Mouse (Mus musculus) embryonic facial prominence, embryonic 12.5 days (tissue): ENCODE results near the gene Fstl4. TPM values are rescaled to one million over a fixed set of nuclear protein-coding genes. Genes with fewer than 3 reads are reported as not detected.

Source experiments
- ATAC-seq: fragments of 200-750 bp; cut with Nextera tagmentation; 2 replicates; pipeline ENCODE4 v1.8.0; 2017; ENCODE audit not compliant: insufficient number of reproducible peaks, insufficient read depth, low FRiP score, low TSS enrichment
- H3K27ac ChIP-seq: fragments of 300-500 bp; sonication (generic); 2 replicates; pipeline ENCODE4 v1.5.1; 2016; ENCODE audit warnings: mild to moderate bottlenecking
- H3K27me3 ChIP-seq: fragments of 300-500 bp; sonication (generic); 2 replicates; pipeline ENCODE4 v1.6.1; 2016; ENCODE audit warnings: mild to moderate bottlenecking, moderate library complexity
- H3K36me3 ChIP-seq: fragments of 300-500 bp; sonication (generic); 2 replicates; pipeline ENCODE4 v1.6.1; 2016; ENCODE audit warnings: mild to moderate bottlenecking
- H3K4me1 ChIP-seq: fragments of 300-500 bp; sonication (generic); 2 replicates; pipeline ENCODE4 v1.6.1; 2016
- H3K4me2 ChIP-seq: fragments of 300-500 bp; sonication (generic); replicated peaks from 2 replicates; pipeline ENCODE4 v1.6.1; 2016; ENCODE audit warnings: mild to moderate bottlenecking, moderate library complexity
- H3K4me3 ChIP-seq: fragments of 300-500 bp; sonication (generic); 2 replicates; pipeline ENCODE4 v1.5.1; 2016; ENCODE audit warnings: mild to moderate bottlenecking
- H3K9ac ChIP-seq: fragments of 300-500 bp; sonication (generic); 2 replicates; pipeline ENCODE4 v1.6.1; 2016; ENCODE audit warnings: mild to moderate bottlenecking, moderate library complexity
- H3K9me3 ChIP-seq: fragments of 300-500 bp; sonication (generic); 2 replicates; pipeline ENCODE4 v1.6.1; 2016; ENCODE audit warnings: mild to moderate bottlenecking, moderate library complexity
- WGBS: fragments of 180-500 bp; shearing (Covaris S2); methylation state at CpG from one replicate; pipeline ENCODE4 v1.1.7; 2016; 5-methylcytosine and 5-hydroxymethylcytosine counted together
- polyA plus RNA-seq: library from polyadenylated mRNA; unstranded; fragments of >200 nt; fragmentation: Nextera tagmentation; extraction: Ambion mirVana; gene quantifications from 2 replicates; pipeline ENCODE4 v1.2.1, GENCODE M21; 2016

The Fstl4 gene
- polyA plus RNA-seq, 1 experiment from 2014 or later = 4.1 TPM

GRCm38 (mm10) chr11:53126660-53127059 lies 362.2 kb downstream of the Fstl4 start:
- Histone ChIP-seq H3K27me3 (no peaks in the 10 kb centered on the region), H3K4me1 (no peaks in the 10 kb centered on the region), H3K4me2 (no peak overlapping the region), H3K27ac (no peak overlapping the region), H3K9me3 (no peaks in the 10 kb centered on the region), H3K4me3 (no peak overlapping the region), H3K36me3 (no peaks in the 10 kb centered on the region), H3K9ac (no peak overlapping the region)
- WGBS = 72% methylated on average over 6 of the region's 6 CpGs
- no peak for ATAC-seq

GRCm38 (mm10) chr11:53128661-53129060 lies 364.2 kb downstream of the Fstl4 start:
- no peaks in the 10 kb centered on the region for H3K36me3 ChIP-seq
- WGBS = 66% methylated on average over 2 of the region's 2 CpGs
- no peak overlapping the region for H3K4me2 ChIP-seq
- H3K9me3 ChIP-seq = no peaks in the 10 kb centered on the region
- no peak overlapping the region for H3K27ac ChIP-seq
- no peak for ATAC-seq
- no peak overlapping the region for H3K4me3 ChIP-seq
- H3K4me1 ChIP-seq = peaks cover 4% of the 10 kb centered on the region; the same call in 1 of the 2 replicates
- H3K27me3 ChIP-seq = no peaks in the 10 kb centered on the region
- no peak overlapping the region for H3K9ac ChIP-seq

- H3K4me2 ChIP-seq = no peak overlapping the region
- H3K9me3 ChIP-seq = no peaks in the 10 kb centered on the region
- H3K27me3 ChIP-seq = 0 out of 2 replicates have a peak, but pooled peaks cover under 1% of the 10 kb centered on the region
- ATAC-seq = no peak
- 55% methylated on average over 23 of the region's 23 CpGs for WGBS
- no peak overlapping the region for H3K9ac ChIP-seq
- H3K4me3 ChIP-seq = no peak overlapping the region
- no peaks in the 10 kb centered on the region for H3K36me3 ChIP-seq
- H3K4me1 ChIP-seq = peaks cover 5% of the 10 kb centered on the region; the same call in 1 of the 2 replicates
- H3K27ac ChIP-seq = no peak overlapping the region
Measured at GRCm38 (mm10) chr11:53132406-53133035, 368.1 kb downstream of the Fstl4 start.

- H3K4me3 ChIP-seq = no peak overlapping the region
- peaks cover 6% of the 10 kb centered on the region; the same call in 1 of the 2 replicates for H3K4me1 ChIP-seq
- H3K9me3 ChIP-seq = no peaks in the 10 kb centered on the region
- 75% methylated on average over 11 of the region's 11 CpGs for WGBS
- no peaks in the 10 kb centered on the region for H3K36me3 ChIP-seq
- no peak overlapping the region for H3K27ac ChIP-seq
- ATAC-seq = no peak
- no peak overlapping the region for H3K4me2 ChIP-seq
- H3K9ac ChIP-seq = no peak overlapping the region
- H3K27me3 ChIP-seq = 0 out of 2 replicates have a peak, but pooled peaks cover 6% of the 10 kb centered on the region
Measured at GRCm38 (mm10) chr11:53136371-53136770, 371.9 kb downstream of the Fstl4 start.

GRCm38 (mm10) chr11:53137381-53137780 lies 372.9 kb downstream of the Fstl4 start:
- no peak overlapping the region for H3K9ac ChIP-seq
- H3K9me3 ChIP-seq = no peaks in the 10 kb centered on the region
- no peak overlapping the region for H3K27ac ChIP-seq
- 74% methylated on average over 8 of the region's 8 CpGs for WGBS
- H3K4me1 ChIP-seq = peaks cover 6% of the 10 kb centered on the region; the same call in 1 of the 2 replicates
- no peaks in the 10 kb centered on the region for H3K36me3 ChIP-seq
- H3K4me2 ChIP-seq = no peak overlapping the region
- no peak for ATAC-seq
- H3K27me3 ChIP-seq = 0 out of 2 replicates have a peak, but pooled peaks cover 6% of the 10 kb centered on the region
- no peak overlapping the region for H3K4me3 ChIP-seq

- 82% methylated on average over 6 of the region's 6 CpGs for WGBS
Measured at GRCm38 (mm10) chr11:53138212-53138611, 373.8 kb downstream of the Fstl4 start.

GRCm38 (mm10) chr11:53139666-53140065 lies 375.2 kb downstream of the Fstl4 start:
- no peaks in the 10 kb centered on the region for H3K36me3 ChIP-seq
- H3K27me3 ChIP-seq = 0 out of 2 replicates have a peak, but pooled peaks cover 6% of the 10 kb centered on the region
- H3K27ac ChIP-seq = no peak overlapping the region
- H3K9me3 ChIP-seq = no peaks in the 10 kb centered on the region
- no peak for ATAC-seq
- WGBS = 85% methylated on average over 3 of the region's 3 CpGs
- no peak overlapping the region for H3K4me2 ChIP-seq
- H3K4me1 ChIP-seq = 0 out of 2 replicates have a peak, but pooled peaks cover 2% of the 10 kb centered on the region
- H3K4me3 ChIP-seq = no peak overlapping the region
- no peak overlapping the region for H3K9ac ChIP-seq

More at GRCm38 (mm10) chr11:53138212-53138611, 373.8 kb downstream of the Fstl4 start:
- Histone ChIP-seq H3K27ac (no peak overlapping the region), H3K4me3 (no peak overlapping the region), H3K36me3 (no peaks in the 10 kb centered on the region), H3K9me3 (no peaks in the 10 kb centered on the region), H3K9ac (no peak overlapping the region), H3K27me3 (0 out of 2 replicates have a peak, but pooled peaks cover 6% of the 10 kb centered on the region), H3K4me1 (0 out of 2 replicates have a peak, but pooled peaks cover 2% of the 10 kb centered on the region), H3K4me2 (no peak overlapping the region)
- no peak for ATAC-seq

GRCm38 (mm10) chr11:53140196-53140595 lies 375.8 kb downstream of the Fstl4 start:
- Histone ChIP-seq H3K9ac (no peak overlapping the region), H3K4me1 (0 out of 2 replicates have a peak, but pooled peaks cover 2% of the 10 kb centered on the region), H3K4me2 (no peak overlapping the region), H3K9me3 (no peaks in the 10 kb centered on the region), H3K36me3 (no peaks in the 10 kb centered on the region), H3K27ac (no peak overlapping the region), H3K27me3 (0 out of 2 replicates have a peak, but pooled peaks cover 6% of the 10 kb centered on the region), H3K4me3 (no peak overlapping the region)
- 88% methylated on average over 8 of the region's 8 CpGs for WGBS
- no peak for ATAC-seq

GRCm38 (mm10) chr11:53140722-53141400 lies 376.4 kb downstream of the Fstl4 start:
- no peak overlapping the region for H3K4me2 ChIP-seq
- no peaks in the 10 kb centered on the region for H3K9me3 ChIP-seq
- H3K9ac ChIP-seq = no peak overlapping the region
- WGBS = 83% methylated on average over 10 of the region's 10 CpGs
- no peaks in the 10 kb centered on the region for H3K36me3 ChIP-seq
- ATAC-seq = no peak
- H3K27ac ChIP-seq = no peak overlapping the region
- H3K4me3 ChIP-seq = no peak overlapping the region
- H3K27me3 ChIP-seq = 0 out of 2 replicates have a peak, but pooled peaks cover 6% of the 10 kb centered on the region
- H3K4me1 ChIP-seq = 0 out of 2 replicates have a peak, but pooled peaks cover 2% of the 10 kb centered on the region

- H3K27me3 ChIP-seq = no peaks in the 10 kb centered on the region
- no peak overlapping the region for H3K4me3 ChIP-seq
- H3K4me1 ChIP-seq = no peaks in the 10 kb centered on the region
- no peak overlapping the region for H3K27ac ChIP-seq
- no peaks in the 10 kb centered on the region for H3K36me3 ChIP-seq
- no peak overlapping the region for H3K4me2 ChIP-seq
- ATAC-seq = no peak
- no peaks in the 10 kb centered on the region for H3K9me3 ChIP-seq
- WGBS = 65% methylated on average over 4 of the region's 5 CpGs
- H3K9ac ChIP-seq = no peak overlapping the region
Measured at GRCm38 (mm10) chr11:53143522-53143921, 379.1 kb downstream of the Fstl4 start.

- H3K4me1 ChIP-seq = no peaks in the 10 kb centered on the region
- H3K36me3 ChIP-seq = no peaks in the 10 kb centered on the region
- H3K4me3 ChIP-seq = no peak overlapping the region
- H3K9ac ChIP-seq = no peak overlapping the region
- no peak overlapping the region for H3K27ac ChIP-seq
- H3K4me2 ChIP-seq = no peak overlapping the region
- no peak for ATAC-seq
- 75% methylated on average over 5 of the region's 5 CpGs for WGBS
- H3K27me3 ChIP-seq = no peaks in the 10 kb centered on the region
- H3K9me3 ChIP-seq = no peaks in the 10 kb centered on the region
Measured at GRCm38 (mm10) chr11:53144506-53144905, 380.1 kb downstream of the Fstl4 start.

GRCm38 (mm10) chr11:53146290-53146689 lies 381.9 kb downstream of the Fstl4 start:
- WGBS = 36% methylated on average over 4 of the region's 4 CpGs
- no peak overlapping the region for H3K4me3 ChIP-seq
- no peak for ATAC-seq
- H3K4me2 ChIP-seq = no peak overlapping the region
- H3K9ac ChIP-seq = no peak overlapping the region
- H3K36me3 ChIP-seq = no peaks in the 10 kb centered on the region
- H3K9me3 ChIP-seq = no peaks in the 10 kb centered on the region
- no peaks in the 10 kb centered on the region for H3K27me3 ChIP-seq
- H3K27ac ChIP-seq = no peak overlapping the region
- no peaks in the 10 kb centered on the region for H3K4me1 ChIP-seq
